Mouse (Mus musculus) thymus, postnatal 10 days (tissue): ENCODE data around the gene Disp1.

ENCODE experiments used
- DNase-seq, 2 experiments: peaks; one replicate each; pipeline ENCODE4 v3.0.0; 2021; ENCODE audit warnings: low spot score in 2 of 2

Gene Disp1

GRCm38 (mm10) chr1:183207141-183207540, 14.2 kb downstream of the Disp1 start:
- no peak for DNase-seq

GRCm38 (mm10) chr1:183200926-183201325, 20.4 kb downstream of the Disp1 start:
- peak; percentile 20 to 43 for DNase-seq

- no peak for DNase-seq
Measured at GRCm38 (mm10) chr1:183194763-183195162, 26.6 kb downstream of the Disp1 start.

GRCm38 (mm10) chr1:183194151-183194550, 27.2 kb downstream of the Disp1 start:
- no peak for DNase-seq

- no peak for DNase-seq
Measured at GRCm38 (mm10) chr1:183191398-183191797, 29.9 kb downstream of the Disp1 start.

GRCm38 (mm10) chr1:183190456-183190855, 30.9 kb downstream of the Disp1 start:
- no peak for DNase-seq

- DNase-seq: no peak
Measured at GRCm38 (mm10) chr1:183189014-183189662, 32.2 kb downstream of the Disp1 start.

GRCm38 (mm10) chr1:183188115-183189013, 33.0 kb downstream of the Disp1 start:
- no peak for DNase-seq

- no peak for DNase-seq
Measured at GRCm38 (mm10) chr1:183185560-183185959, 35.8 kb downstream of the Disp1 start.

- no peak for DNase-seq
Measured at GRCm38 (mm10) chr1:183184681-183185080, 36.6 kb downstream of the Disp1 start.

- no peak for DNase-seq
Measured at GRCm38 (mm10) chr1:183183565-183183964, 37.8 kb downstream of the Disp1 start.

- DNase-seq: no peak
Measured at GRCm38 (mm10) chr1:183182641-183183414, 38.5 kb downstream of the Disp1 start.

- DNase-seq: peak; percentile 46 to 52
Measured at GRCm38 (mm10) chr1:183181030-183181395, 40.3 kb downstream of the Disp1 start.

GRCm38 (mm10) chr1:183180301-183181029, 40.9 kb downstream of the Disp1 start:
- DNase-seq: peak in 1 of 2 experiments; percentile 28

- no peak for DNase-seq
Measured at GRCm38 (mm10) chr1:183179316-183179715, 42.0 kb downstream of the Disp1 start.

- DNase-seq: no peak
Measured at GRCm38 (mm10) chr1:183175236-183175635, 46.1 kb downstream of the Disp1 start.

- no peak for DNase-seq
Measured at GRCm38 (mm10) chr1:183171095-183171494, 50.2 kb downstream of the Disp1 start.

GRCm38 (mm10) chr1:183168465-183168864, 52.9 kb downstream of the Disp1 start:
- no peak for DNase-seq

GRCm38 (mm10) chr1:183167776-183168175, 53.5 kb downstream of the Disp1 start:
- peak; percentile 33 to 58 for DNase-seq

GRCm38 (mm10) chr1:183166700-183167099, 54.6 kb downstream of the Disp1 start:
- DNase-seq: no peak

- DNase-seq: no peak
Measured at GRCm38 (mm10) chr1:183164648-183165071, 56.7 kb downstream of the Disp1 start.

- no peak for DNase-seq
Measured at GRCm38 (mm10) chr1:183164190-183164580, 57.1 kb downstream of the Disp1 start.
